Mouse (Mus musculus): ENCODE measurements at regions not wholly inside any gene's neighbourhood (a gene's known extent, or its start where the extent isn't known, plus 50 kb on each side); places are given as distances from the start of the nearest gene placed in this dataset.

GRCm38 (mm10) chr7:145093417-145094133, 114.3 kb downstream of the 1810010D01Rik start:
- peaks cover 2 to 20% of the 10 kb centered on the region in 2 experiments; a peak in 3 of 4 replicates for H3K4me1 ChIP-seq (ENCODE audit: control insufficient read depth in 1 of 2, insufficient read depth in 2 of 2)
- H3K27ac ChIP-seq (ENCODE audit: insufficient read depth, low read depth), result no peak overlapping the region
- no peak for TF ChIP-seq USF2 (conservative IDR thresholded peaks at IDR 0.05; ENCODE audit: low read depth, low read length)
- dilution Hi-C loops (cut with MboI; ENCODE audit: extremely low pct_ligation_motif_present, extremely low pct_unique_long_range_greater_than_20kb, low sequenced_read_pairs), result no loop called here
- in situ Hi-C loops (cut with MboI; ENCODE audit: low pct_ligation_motif_present, low pct_unique_long_range_greater_than_20kb, low sequenced_read_pairs), result loop anchor here (10.0 kb wide), 1 partner anchor 129 kb away; no protein-coding TSS in a partner anchor
- H3K4me2 ChIP-seq (ENCODE audit: insufficient read depth, low read depth, poor library complexity, severe bottlenecking), result no peak overlapping the region
- H3K9ac ChIP-seq (ENCODE audit: insufficient read depth, low read depth), result no peak overlapping the region
- H3K27me3 ChIP-seq (replicated peaks), result peaks cover 52% of the 10 kb centered on the region
- no peaks in the 10 kb centered on the region for H3K9me3 ChIP-seq (replicated peaks; ENCODE audit: low read length)
- H3K79me2 ChIP-seq (replicated peaks; ENCODE audit: control insufficient read depth, extremely low read depth, insufficient read depth, poor library complexity, severe bottlenecking), result no peaks in the 10 kb centered on the region
- no peak overlapping the region for H3K4me3 ChIP-seq (replicated peaks in 1 of 3; ENCODE audit: low read depth in 2 of 3, low read length in 2 of 3, poor library complexity in 1 of 3)
- no peaks in the 10 kb centered on the region for H3K36me3 ChIP-seq (replicated peaks in 1 of 2; ENCODE audit: control insufficient read depth in 1 of 2, insufficient read depth in 1 of 2, low read length in 1 of 2)
- DNase-seq (ENCODE audit: extremely low read depth), result no peak

- TF ChIP-seq USF1 (IDR thresholded peaks at IDR 0.05; ENCODE audit: low read depth, low read length) (no peak), TCF12 (IDR thresholded peaks at IDR 0.05; ENCODE audit: low read depth, low read length) (no peak), MEF2A (IDR thresholded peaks at IDR 0.05; ENCODE audit: borderline replicate concordance, low read depth, low read length) (no peak), POLR2A (IDR thresholded peaks at IDR 0.05; ENCODE audit: low read depth, low read length) (no peak), ZKSCAN1 (IDR thresholded peaks at IDR 0.05; ENCODE audit: borderline replicate concordance, low read depth, low read length) (no peak), PAX5 (IDR thresholded peaks at IDR 0.05; ENCODE audit: low read length) (no peak), MXI1 (IDR thresholded peaks at IDR 0.05; ENCODE audit: low read depth, low read length) (no peak), JUN (IDR thresholded peaks at IDR 0.05; ENCODE audit: insufficient read depth, low read depth, low read length) (no peak), TBP (conservative IDR thresholded peaks at IDR 0.05; ENCODE audit: low read depth, low read length) (no peak), SIN3A (IDR thresholded peaks at IDR 0.05; ENCODE audit: low read length) (no peak), POLR2AphosphoS2 (IDR thresholded peaks at IDR 0.05; ENCODE audit: low read depth, low read length) (no peak), CHD2 (IDR thresholded peaks at IDR 0.05; ENCODE audit: low read length) (no peak), MYC (IDR thresholded peaks at IDR 0.05; ENCODE audit: low read depth, low read length) (no peak), E2F4 (IDR thresholded peaks at IDR 0.05; ENCODE audit: insufficient replicate concordance, low read depth, low read length) (no peak), IRF4 (IDR thresholded peaks at IDR 0.05; ENCODE audit: low read depth, low read length) (no peak), RCOR1 (conservative IDR thresholded peaks at IDR 0.05; ENCODE audit: low read depth, low read length) (no peak), NELFE (IDR thresholded peaks at IDR 0.05; ENCODE audit: low read depth, low read length) (no peak), MAX (IDR thresholded peaks at IDR 0.05; ENCODE audit: low read length) (no peak), USF2 (conservative IDR thresholded peaks at IDR 0.05; ENCODE audit: low read depth, low read length) (no peak), SMC3 (IDR thresholded peaks at IDR 0.05; ENCODE audit: low read depth, low read length) (no peak)
- no peaks in the 10 kb centered on the region for H3K79me2 ChIP-seq (replicated peaks; ENCODE audit: control insufficient read depth, extremely low read depth, insufficient read depth, poor library complexity, severe bottlenecking)
- no peak overlapping the region for H3K9ac ChIP-seq (ENCODE audit: insufficient read depth, low read depth)
- no peak overlapping the region for H3K4me2 ChIP-seq (ENCODE audit: insufficient read depth, low read depth, poor library complexity, severe bottlenecking)
- in situ Hi-C loops (cut with MboI; ENCODE audit: low pct_ligation_motif_present, low pct_unique_long_range_greater_than_20kb, low sequenced_read_pairs), result loop anchor here (10.0 kb wide), 1 partner anchor 128 kb away; no protein-coding TSS in a partner anchor
- no peak overlapping the region for H3K4me3 ChIP-seq (replicated peaks in 1 of 3; ENCODE audit: low read depth in 2 of 3, low read length in 2 of 3, poor library complexity in 1 of 3)
- dilution Hi-C loops (cut with MboI; ENCODE audit: extremely low pct_ligation_motif_present, extremely low pct_unique_long_range_greater_than_20kb, low sequenced_read_pairs), result no loop called here
- H3K4me1 ChIP-seq (ENCODE audit: control insufficient read depth in 1 of 2, insufficient read depth in 2 of 2), result peaks cover 2 to 21% of the 10 kb centered on the region in 2 experiments; a peak in 3 of 4 replicates
- no peaks in the 10 kb centered on the region for H3K9me3 ChIP-seq (replicated peaks; ENCODE audit: low read length)
- no peaks in the 10 kb centered on the region for H3K36me3 ChIP-seq (replicated peaks in 1 of 2; ENCODE audit: control insufficient read depth in 1 of 2, insufficient read depth in 1 of 2, low read length in 1 of 2)
- no peak overlapping the region for H3K27ac ChIP-seq (ENCODE audit: insufficient read depth, low read depth)
- DNase-seq (ENCODE audit: extremely low read depth), result no peak
- peaks cover 54% of the 10 kb centered on the region for H3K27me3 ChIP-seq (replicated peaks)
Measured at GRCm38 (mm10) chr7:145092392-145093176, 115.3 kb downstream of the 1810010D01Rik start.
